Mouse (Mus musculus): ENCODE measurements at regions not wholly inside any gene's neighbourhood (a gene's known extent, or its start where the extent isn't known, plus 50 kb on each side); places are given as distances from the start of the nearest gene placed in this dataset.

GRCm38 (mm10) chr16:42651904-42652732 lies 223.6 kb upstream of the Zbtb20 start:
- in situ Hi-C loops (cut with MboI; ENCODE audit: low pct_ligation_motif_present, low pct_unique_long_range_greater_than_20kb, low sequenced_read_pairs) (no loop called here), dilution Hi-C loops (cut with MboI; ENCODE audit: extremely low pct_ligation_motif_present, extremely low pct_unique_long_range_greater_than_20kb, low sequenced_read_pairs) (no loop called here)
- H3K27ac ChIP-seq (ENCODE audit: insufficient read depth, low read depth), result no peak overlapping the region
- no peak overlapping the region for H3K9ac ChIP-seq (ENCODE audit: insufficient read depth, low read depth)
- no peak for DNase-seq (ENCODE audit: extremely low read depth)
- H3K9me3 ChIP-seq (replicated peaks; ENCODE audit: low read length), result peaks cover 4% of the 10 kb centered on the region
- no peaks in the 10 kb centered on the region for H3K27me3 ChIP-seq (replicated peaks)
- H3K36me3 ChIP-seq (replicated peaks in 1 of 2; ENCODE audit: control insufficient read depth in 1 of 2, insufficient read depth in 1 of 2, low read length in 1 of 2), result no peaks in the 10 kb centered on the region
- no peaks in the 10 kb centered on the region for H3K79me2 ChIP-seq (replicated peaks; ENCODE audit: control insufficient read depth, extremely low read depth, insufficient read depth, poor library complexity, severe bottlenecking)
- TF ChIP-seq KAT2A (IDR thresholded peaks at IDR 0.05; ENCODE audit: insufficient replicate concordance, low read length) (no peak), MAFK (IDR thresholded peaks at IDR 0.05; ENCODE audit: insufficient replicate concordance, low read length) (no peak), USF1 (IDR thresholded peaks at IDR 0.05; ENCODE audit: low read depth, low read length) (no peak), BHLHE40 (IDR thresholded peaks at IDR 0.05; ENCODE audit: low read depth, low read length) (no peak), MXI1 (IDR thresholded peaks at IDR 0.05; ENCODE audit: low read depth, low read length) (no peak), UBTF (IDR thresholded peaks at IDR 0.05; ENCODE audit: low read depth, low read length) (no peak), POLR2A (IDR thresholded peaks at IDR 0.05; ENCODE audit: low read depth, low read length) (no peak), TBP (conservative IDR thresholded peaks at IDR 0.05; ENCODE audit: low read depth, low read length) (no peak), ZNF384 (IDR thresholded peaks at IDR 0.05; ENCODE audit: low read depth, low read length) (no peak), MEF2A (IDR thresholded peaks at IDR 0.05; ENCODE audit: borderline replicate concordance, low read depth, low read length) (no peak), ZMIZ1 (IDR thresholded peaks at IDR 0.05; ENCODE audit: low read depth, low read length) (no peak), JUND (conservative IDR thresholded peaks at IDR 0.05; ENCODE audit: low read depth, low read length) (no peak), MAZ (IDR thresholded peaks at IDR 0.05; ENCODE audit: low read depth, low read length) (no peak), PAX5 (IDR thresholded peaks at IDR 0.05; ENCODE audit: low read length) (no peak), JUN (IDR thresholded peaks at IDR 0.05; ENCODE audit: insufficient read depth, low read depth, low read length) (no peak), GABPA (IDR thresholded peaks at IDR 0.05; ENCODE audit: insufficient replicate concordance, low read depth, low read length) (no peak), ZC3H11A (IDR thresholded peaks at IDR 0.05; ENCODE audit: low read depth, low read length) (no peak), CTCF (conservative IDR thresholded peaks at IDR 0.05 in 1 of 2, IDR thresholded peaks at IDR 0.05 in 1 of 2; ENCODE audit: low read depth in 2 of 2, low read length in 2 of 2) (no peak), TCF12 (IDR thresholded peaks at IDR 0.05; ENCODE audit: low read depth, low read length) (no peak)
- H3K4me1 ChIP-seq (ENCODE audit: control insufficient read depth in 1 of 2, insufficient read depth in 2 of 2), result no peaks in the 10 kb centered on the region
- no peak overlapping the region for H3K4me2 ChIP-seq (ENCODE audit: insufficient read depth, low read depth, poor library complexity, severe bottlenecking)
- no peak overlapping the region for H3K4me3 ChIP-seq (replicated peaks in 1 of 3; ENCODE audit: low read depth in 2 of 3, low read length in 2 of 3, poor library complexity in 1 of 3)

- Histone ChIP-seq H3K4me2 (ENCODE audit: insufficient read depth, low read depth, poor library complexity, severe bottlenecking) (no peak overlapping the region), H3K9me3 (replicated peaks; ENCODE audit: low read length) (peaks cover 4% of the 10 kb centered on the region), H3K4me1 (ENCODE audit: control insufficient read depth in 1 of 2, insufficient read depth in 2 of 2) (no peaks in the 10 kb centered on the region), H3K9ac (ENCODE audit: insufficient read depth, low read depth) (no peak overlapping the region), H3K27ac (ENCODE audit: insufficient read depth, low read depth) (no peak overlapping the region), H3K27me3 (replicated peaks) (no peaks in the 10 kb centered on the region), H3K4me3 (replicated peaks in 1 of 3; ENCODE audit: low read depth in 2 of 3, low read length in 2 of 3, poor library complexity in 1 of 3) (no peak overlapping the region), H3K79me2 (replicated peaks; ENCODE audit: control insufficient read depth, extremely low read depth, insufficient read depth, poor library complexity, severe bottlenecking) (no peaks in the 10 kb centered on the region), H3K36me3 (replicated peaks in 1 of 2; ENCODE audit: control insufficient read depth in 1 of 2, insufficient read depth in 1 of 2, low read length in 1 of 2) (no peaks in the 10 kb centered on the region)
- TF ChIP-seq MYC (IDR thresholded peaks at IDR 0.05; ENCODE audit: low read depth, low read length) (no peak), ZMIZ1 (IDR thresholded peaks at IDR 0.05; ENCODE audit: low read depth, low read length) (no peak), TCF12 (IDR thresholded peaks at IDR 0.05; ENCODE audit: low read depth, low read length) (no peak), MAX (IDR thresholded peaks at IDR 0.05; ENCODE audit: low read length) (no peak), SMC3 (IDR thresholded peaks at IDR 0.05; ENCODE audit: low read depth, low read length) (no peak), CHD1 (IDR thresholded peaks at IDR 0.05; ENCODE audit: low read depth, low read length) (no peak)
- DNase-seq (ENCODE audit: extremely low read depth), result no peak
- dilution Hi-C loops (cut with MboI; ENCODE audit: extremely low pct_ligation_motif_present, extremely low pct_unique_long_range_greater_than_20kb, low sequenced_read_pairs) (no loop called here), in situ Hi-C loops (cut with MboI; ENCODE audit: low pct_ligation_motif_present, low pct_unique_long_range_greater_than_20kb, low sequenced_read_pairs) (no loop called here)
These were observed 225.9 kb upstream of the Zbtb20 start for GRCm38 (mm10) chr16:42649767-42650166.
